Mouse (Mus musculus) colon, adult 2 months (tissue): Measurements from ENCODE around the gene Frem2. TPM values are rescaled to one million over a fixed set of nuclear protein-coding genes. Genes with fewer than 3 reads are reported as not detected.

Source experiments
- polyA plus RNA-seq: library from polyadenylated mRNA; depleted of rRNA; stranded (reverse); fragments of >200 nt; gene quantifications from 2 replicates; pipeline ENCODE4 v1.2.3, GENCODE M21; 2012; rRNA removed

Gene Frem2
- polyA plus RNA-seq: 3.8 and 3.9 TPM in 2 replicates

GRCm38 (mm10) chr3:53656878-53657561 is at the start of gene Frem2:
Frem2 (minus strand) TSS chr3:53657355.

DNA sequence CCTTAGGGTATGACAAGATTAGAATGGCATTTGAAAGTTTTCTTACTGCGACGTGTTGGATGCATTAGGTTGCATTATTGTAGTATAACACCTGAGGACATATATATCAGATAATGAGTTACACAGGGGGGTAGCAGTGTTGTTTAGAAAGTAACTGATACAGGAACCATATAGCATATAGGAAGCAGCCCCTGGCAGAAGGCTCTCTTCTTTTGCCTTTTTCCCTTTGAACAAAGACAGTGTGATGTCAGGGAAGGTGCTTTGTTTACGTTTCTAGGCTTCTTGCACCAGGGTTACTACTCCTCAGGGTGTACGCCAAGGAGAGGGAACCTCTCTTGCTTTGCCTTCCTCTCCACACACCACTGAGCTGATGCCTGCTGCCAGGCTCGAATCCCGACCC is 168.8 kb downstream of the Frem2 start, which contains the start of gene Stoml3:
TSS of gene Stoml3 (plus strand) at position 301 of the 400 bp plus-strand sequence.

Other genes starting within 250 kb of the Frem2 start
- 12.9 and 18.4 TPM in 2 replicates for gene Nhlrc3, start 194.0 kb downstream of the Frem2 start, polyA plus RNA-seq
- 23.4 and 24.1 TPM in 2 replicates for gene Proser1, start 193.7 kb downstream of the Frem2 start, polyA plus RNA-seq
- gene Stoml3, start 168.7 kb downstream of the Frem2 start, polyA plus RNA-seq: not detected in 2 replicates
- not detected in 2 replicates for gene Gm10985, start 187.7 kb upstream of the Frem2 start, polyA plus RNA-seq
- 2.2 and 4.2 TPM in 2 replicates for gene Ufm1, start 206.5 kb upstream of the Frem2 start, polyA plus RNA-seq